Mouse (Mus musculus) large intestine, adult 2 months (tissue): ENCODE measurements around the gene Spdya. TPM values are rescaled to one million over a fixed set of nuclear protein-coding genes. Genes with fewer than 3 reads are reported as not detected.
"Not testable (repeated sequence)": the region's sequence is repeated elsewhere in the genome, so short reads cannot be mapped to it uniquely, and the experiment has no call there.

Experiments
- DNase-seq: peaks from one replicate; pipeline ENCODE4 v3.0.0-alpha.2; 2012; ENCODE audit warnings: low read depth, low spot score
- WGBS: fragments of 180-500 bp; shearing (Covaris S2); methylation state at CpG from one replicate; pipeline ENCODE4 v1.1.7; 2018; 5-methylcytosine and 5-hydroxymethylcytosine counted together
- polyA plus RNA-seq: library from polyadenylated mRNA; depleted of rRNA; stranded (reverse); fragments of >200 nt; gene quantifications from 2 replicates; pipeline ENCODE4 v1.2.3, GENCODE M21; 2012; rRNA removed

Gene Spdya
- polyA plus RNA-seq = not detected in 2 replicates

DNA sequence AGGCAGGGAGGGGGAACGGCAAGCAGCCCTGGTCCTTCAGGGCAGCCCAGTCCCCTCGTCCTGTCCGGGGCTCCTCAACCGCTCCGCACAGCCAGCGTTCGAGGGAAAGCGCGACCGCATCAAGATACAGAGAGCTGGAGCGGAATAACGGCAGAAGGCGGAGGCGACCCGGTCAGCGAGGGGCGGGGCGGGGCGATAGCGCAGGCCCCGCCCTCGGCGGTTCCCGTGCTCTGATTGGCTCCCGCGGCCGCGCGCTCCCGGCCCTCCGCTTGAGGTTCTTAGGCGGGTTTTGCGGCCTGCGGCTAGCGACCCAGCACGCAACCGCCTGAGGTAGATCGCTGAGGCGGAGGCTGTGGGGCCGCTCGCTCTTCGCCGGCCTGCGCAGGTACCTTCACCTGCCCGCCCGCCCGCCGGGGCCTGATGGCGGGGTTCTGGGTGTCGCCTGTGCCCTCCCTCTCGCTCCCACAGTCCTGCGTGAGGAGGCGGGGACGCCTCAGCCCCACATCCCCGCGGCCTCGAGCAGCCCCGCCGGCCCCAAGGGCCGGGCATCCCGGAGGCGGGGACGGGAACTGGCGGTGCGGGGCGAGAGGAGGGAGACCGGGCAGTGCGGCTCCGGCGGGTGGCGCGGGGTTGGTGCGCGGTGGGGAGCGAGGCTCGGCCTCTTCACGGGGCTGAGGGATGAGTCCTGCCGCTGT, at the start of gene Spdya:
Spdya (plus strand) TSS at position 305 of the 695 bp plus-strand sequence.
- WGBS = under 1% methylated on average over 78 of the region's 78 CpGs
- peak; percentile 36 for DNase-seq

- 81% methylated on average over 8 of the region's 8 CpGs for WGBS
- DNase-seq = no peak
These were observed 45.0 kb upstream of the Spdya start for GRCm38 (mm10) chr17:71506832-71507231.

DNA sequence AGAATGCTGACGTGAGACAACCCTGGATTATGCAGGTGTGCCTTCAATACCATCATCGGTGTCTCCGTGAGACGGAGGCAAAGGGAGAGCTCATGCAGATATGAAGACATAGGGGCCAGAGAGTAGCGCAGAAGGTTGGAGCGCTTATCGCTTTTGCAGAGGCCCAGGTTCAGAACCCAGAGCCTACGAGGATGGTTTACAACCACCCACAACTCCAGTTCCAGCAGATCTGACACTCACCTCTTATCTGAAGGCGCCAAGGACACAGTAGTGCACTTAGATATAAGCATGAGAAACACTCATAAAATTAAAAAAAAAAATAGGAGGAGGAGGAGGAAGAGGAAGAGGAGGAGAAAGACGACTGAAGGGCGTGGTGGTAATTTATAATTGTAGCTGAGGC, 41.6 kb upstream of the Spdya start:
- no peak for DNase-seq
- WGBS = 85% methylated on average over 11 of the region's 11 CpGs

GRCm38 (mm10) chr17:71526302-71526708, 25.6 kb upstream of the Spdya start:
- no peak for DNase-seq
- 1% methylated on average over 13 of the region's 13 CpGs for WGBS

DNA sequence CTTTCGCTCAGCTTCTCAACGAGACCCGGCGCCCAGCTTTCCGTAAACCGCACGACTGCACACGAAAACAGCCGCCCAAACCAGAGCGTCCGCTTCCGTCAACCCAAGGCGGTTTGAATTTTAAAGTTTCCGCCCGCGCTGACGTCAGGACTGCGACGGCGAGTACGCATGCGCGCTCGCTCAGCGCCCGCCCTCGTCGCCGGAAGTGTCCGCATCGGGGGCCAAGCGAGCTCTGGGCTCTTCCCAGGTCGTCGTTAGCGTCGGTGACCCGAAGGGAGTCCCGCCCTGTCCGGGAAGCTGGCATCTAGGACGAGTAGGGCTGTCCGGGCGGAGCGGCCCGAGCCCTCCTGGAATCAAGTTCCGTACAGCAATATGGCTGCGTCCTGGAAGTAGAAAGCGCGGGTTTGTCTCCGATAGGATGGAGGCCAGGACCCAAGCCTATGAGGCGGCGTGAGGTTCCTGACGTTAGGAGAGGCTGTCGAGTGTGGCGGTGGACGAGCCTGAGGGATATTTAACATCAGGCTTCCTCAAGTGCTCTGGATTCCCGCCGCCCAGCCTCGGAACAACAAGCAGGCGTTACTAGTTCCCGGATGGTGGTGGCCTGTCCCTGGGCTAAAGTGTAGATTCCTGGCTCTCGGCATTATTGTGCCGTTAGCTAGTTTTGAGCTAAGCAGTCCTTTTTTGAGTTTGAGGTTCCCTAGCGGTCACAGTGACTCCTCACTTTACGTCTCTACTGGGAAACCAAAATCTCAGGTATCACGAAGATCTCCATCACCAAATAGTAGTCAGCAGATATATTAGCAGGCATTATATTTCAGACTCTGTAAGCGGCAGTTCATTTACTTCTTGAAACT, 24.9 kb upstream of the Spdya start, which contains the start of gene Ndc80:
Ndc80 (minus strand) TSS at position 147 of the 854 bp plus-strand sequence.
- 1% methylated on average over 66 of the region's 66 CpGs for WGBS

DNA sequence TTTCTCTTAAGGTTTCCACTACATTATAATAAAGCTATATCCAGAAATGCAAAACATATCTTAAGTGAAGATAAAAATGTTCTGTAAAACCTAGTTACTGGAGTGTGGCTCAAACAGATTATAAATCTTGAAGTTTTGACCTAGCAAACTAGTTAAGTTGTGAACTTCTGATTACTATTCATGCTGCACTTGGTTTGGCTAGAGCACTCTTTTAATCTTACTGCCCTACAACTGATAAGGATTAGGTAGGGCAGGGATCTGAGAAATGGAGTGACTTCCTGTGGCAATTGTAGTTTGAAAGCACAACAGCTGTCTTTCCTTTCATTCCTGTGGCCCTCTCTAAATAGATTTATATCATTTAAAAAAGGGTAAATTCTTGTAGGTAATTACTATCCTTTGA, 23.8 kb upstream of the Spdya start:
- DNase-seq = no peak

More for the DNA sequence above, 24.9 kb upstream of the Spdya start, which contains the start of gene Ndc80:
- peak; percentile 84 for DNase-seq

DNA sequence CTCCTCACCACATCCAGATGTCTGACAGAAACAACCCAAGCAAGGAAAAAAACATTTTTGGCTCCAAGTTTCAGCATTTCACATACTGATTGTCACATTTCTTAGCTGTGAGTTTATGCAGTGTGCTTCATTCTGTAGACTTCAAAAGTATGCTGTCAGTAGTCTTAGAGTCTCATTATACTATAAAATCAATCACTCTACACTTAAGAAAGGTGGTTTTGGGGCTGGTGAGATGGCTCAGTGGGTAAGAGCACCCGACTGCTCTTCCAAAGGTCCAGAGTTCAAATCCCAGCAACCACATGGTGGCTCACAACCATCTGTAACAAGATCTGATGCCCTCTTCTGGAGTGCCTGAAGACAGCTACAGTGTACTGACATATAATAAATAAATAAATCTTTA, 16.3 kb upstream of the Spdya start:
- DNase-seq = not testable (repeated sequence)
- 50% methylated on average over 1 of the region's 1 CpGs for WGBS

- WGBS = 76% methylated on average over 3 of the region's 3 CpGs
- DNase-seq = no peak
These were observed 14.7 kb upstream of the Spdya start for GRCm38 (mm10) chr17:71537164-71537563.

DNA sequence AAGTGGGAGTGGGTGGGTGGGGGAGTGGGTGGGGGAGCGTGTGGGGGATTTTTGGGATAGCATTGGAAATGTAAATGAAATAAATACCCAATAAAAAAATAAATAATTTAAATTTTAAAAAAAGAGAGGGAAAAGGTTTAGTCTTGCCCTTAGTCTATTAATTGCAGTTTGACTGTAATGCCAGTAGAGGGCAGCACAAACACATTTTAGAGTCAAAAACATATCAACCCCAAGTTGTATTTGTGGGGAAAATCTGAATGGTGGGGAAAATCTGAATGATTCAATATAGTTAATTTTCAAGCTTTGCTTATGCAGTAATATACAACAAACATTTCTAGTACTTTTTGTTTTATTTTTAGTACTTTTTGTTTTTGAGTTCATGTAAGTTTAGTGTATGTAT, 3.3 kb upstream of the Spdya start:
- 0% methylated on average over 1 of the region's 1 CpGs for WGBS
- DNase-seq = no peak

GRCm38 (mm10) chr17:71551350-71551749, 511 bp upstream of the Spdya start:
- WGBS = 8% methylated on average over 6 of the region's 6 CpGs
- no peak for DNase-seq

DNA sequence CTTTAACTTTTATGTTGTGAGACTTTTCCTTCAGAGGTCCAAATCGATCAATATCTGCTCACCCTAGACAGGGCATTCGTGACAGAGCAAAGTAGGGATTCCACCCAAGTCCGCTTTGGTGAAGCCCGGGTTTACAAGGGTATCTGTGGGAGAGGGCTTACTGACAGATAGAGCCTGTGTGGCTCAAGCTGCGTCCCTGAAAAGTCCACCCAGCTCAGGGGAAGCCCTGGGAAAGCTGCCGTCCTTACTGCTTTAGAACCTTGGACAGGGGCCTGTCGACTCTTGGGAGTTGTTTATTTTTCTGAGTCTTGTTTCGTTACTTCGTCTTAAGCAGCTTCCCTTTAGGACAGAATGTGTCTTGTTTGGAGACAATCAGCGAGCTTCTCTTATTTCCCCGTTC, 1.0 kb downstream of the Spdya start:
- 16% methylated on average over 11 of the region's 11 CpGs for WGBS
- no peak for DNase-seq

DNA sequence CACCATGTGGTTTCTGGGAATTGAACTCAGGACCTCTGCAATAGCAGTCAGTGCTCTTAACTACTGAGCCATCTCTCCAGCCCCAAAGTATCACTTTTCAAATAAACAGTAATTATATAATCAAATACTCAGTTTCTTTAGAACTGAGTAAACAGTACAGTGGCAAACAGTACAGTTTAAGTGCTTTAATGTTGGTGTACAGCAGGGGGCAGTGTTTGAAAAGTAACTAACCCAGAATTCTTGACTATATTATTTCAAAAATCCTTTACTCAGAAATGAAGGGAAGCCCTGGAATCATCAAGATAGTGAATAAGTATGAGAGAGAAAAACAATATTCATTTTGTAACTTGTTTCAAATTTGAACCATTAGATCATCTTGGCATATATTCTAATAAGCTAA, 9.8 kb downstream of the Spdya start:
- no peak for DNase-seq

GRCm38 (mm10) chr17:71579176-71579705, 27.4 kb downstream of the Spdya start:
- 83% methylated on average over 1 of the region's 1 CpGs for WGBS
- no peak for DNase-seq

GRCm38 (mm10) chr17:71597881-71598658, 46.2 kb downstream of the Spdya start:
- WGBS = under 1% methylated on average over 48 of the region's 48 CpGs
- no peak for DNase-seq

GRCm38 (mm10) chr17:71598659-71599554, 47.0 kb downstream of the Spdya start:
- WGBS = 3% methylated on average over 42 of the region's 42 CpGs
- DNase-seq = peak; percentile 84

DNA sequence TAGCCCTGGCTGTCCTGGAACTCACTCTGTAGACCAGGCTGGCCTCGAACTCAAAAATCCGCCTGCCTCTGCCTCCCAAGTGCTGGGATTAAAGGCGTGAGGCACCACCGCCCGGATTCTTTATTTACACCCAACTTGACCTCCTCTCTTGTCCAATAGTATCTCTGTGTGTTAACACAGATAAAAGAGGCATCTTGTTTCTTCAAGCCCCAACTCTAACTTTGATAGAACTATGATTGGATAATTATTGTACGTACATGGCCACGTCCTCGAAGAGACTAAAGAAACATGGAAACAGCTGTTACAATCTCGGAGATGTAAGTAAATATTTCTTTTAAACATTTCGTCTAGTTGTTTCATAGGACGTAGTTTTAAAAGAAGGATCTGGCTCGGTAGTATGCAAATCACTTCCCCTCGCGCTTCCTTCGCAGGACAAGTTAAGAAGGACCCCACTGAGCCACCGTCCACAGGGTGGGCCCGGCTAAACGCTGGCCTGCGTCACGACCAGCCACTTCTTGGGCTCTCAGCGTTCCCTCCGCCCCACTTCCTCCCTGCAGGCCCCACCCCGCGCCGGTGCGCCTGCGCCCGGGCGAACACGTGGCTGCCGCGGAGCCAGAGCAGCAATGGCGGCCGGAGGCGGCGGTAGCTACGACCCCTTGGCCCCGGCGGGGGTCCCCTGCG, 63.9 kb downstream of the Spdya start, which contains the start of gene Wdr43:
Wdr43 (plus strand) TSS at position 258 of the 681 bp plus-strand sequence.
- peak; percentile 84 for DNase-seq
- WGBS = 5% methylated on average over 40 of the region's 40 CpGs

GRCm38 (mm10) chr17:71616319-71617032, 64.6 kb downstream of the Spdya start:
- DNase-seq = no peak
- under 1% methylated on average over 73 of the region's 73 CpGs for WGBS

- DNase-seq = no peak
- 1% methylated on average over 10 of the region's 10 CpGs for WGBS
These were observed 65.1 kb downstream of the Spdya start for GRCm38 (mm10) chr17:71617033-71617362.
